Comparison of ENCODE assay signal across 9 mouse cellular contexts in the genomic region with DNA sequence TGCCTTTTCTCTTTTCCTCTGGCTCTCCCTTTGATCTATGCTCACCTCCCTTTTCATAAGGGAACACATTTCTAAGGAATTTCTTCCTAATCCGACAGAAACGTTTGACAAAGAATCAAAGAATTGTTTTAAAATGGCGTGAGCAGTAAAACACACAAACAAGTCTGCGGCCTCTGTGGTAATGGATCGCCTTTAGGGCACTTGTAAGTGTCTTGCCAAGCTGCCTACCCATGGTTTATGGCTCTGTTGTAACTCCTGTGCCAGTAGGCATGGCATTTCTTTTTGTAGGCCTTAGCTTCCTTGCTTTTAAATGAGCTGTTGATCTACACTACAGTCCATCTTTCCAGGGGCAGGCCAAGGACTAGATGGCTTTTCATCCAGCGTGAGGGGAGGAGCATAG. TPM values are rescaled to one million over a fixed set of nuclear protein-coding genes. Genes with fewer than 3 reads are reported as not detected.
DNase-seq lines count a peak whose midpoint lies in the region; ATAC-seq and TF ChIP-seq lines count a peak whose summit lies in the region.
"Had no signal": no experiment of that assay in that cellular context is flagged by ENCODE, and none has a peak within 500 bp of the region (broad histone marks: within the 10 kb centered on the region; RNA-seq: fewer than 3 reads in every experiment).

No protein-coding gene starts in this region.

- no peak for TF ChIP-seq EP300 in heart, postnatal 0 days (IDR thresholded peaks at IDR 0.05; ENCODE audit: low read depth)

- WGBS in heart, postnatal 0 days, result 54% methylated on average over 6 of the region's 6 CpGs
- 25% methylated on average over 6 of the region's 6 CpGs for WGBS in hindbrain, embryonic 14.5 days
- 26% methylated on average over 6 of the region's 6 CpGs for WGBS in midbrain, embryonic 14.5 days

- DNase-seq in heart, postnatal 0 days (ENCODE audit: low spot score), result no peak
- DNase-seq in heart, postnatal 25 days (ENCODE audit: low spot score), result no peak
- peak; percentile 4 for DNase-seq in embryo, embryonic 11.5 days (ENCODE audit: low read depth, low spot score)
- DNase-seq in hindbrain, embryonic 14.5 days (ENCODE audit: low spot score), result no peak
- no peak for DNase-seq in midbrain, embryonic 14.5 days
- DNase-seq in urinary bladder, adult 18-20 months (ENCODE audit: low spot score in 2 of 2), result no peak
- DNase-seq in layer of hippocampus, postnatal 14 days (ENCODE audit: low spot score in 2 of 2), result no peak
- no peak for DNase-seq in retina, embryonic 14.5 days (ENCODE audit: low spot score)

- peak overlapping the region; percentile 79 for H3K4me3 ChIP-seq in heart, postnatal 0 days (ENCODE audit: low read depth, low read length)
- peak overlapping the region; percentile 95 for H3K4me3 ChIP-seq in hindbrain, embryonic 14.5 days (replicated peaks; ENCODE audit: low read length)
- H3K4me3 ChIP-seq in midbrain, embryonic 14.5 days (replicated peaks; ENCODE audit: low read depth, low read length), result peak overlapping the region; percentile 82

- H3K36me3 ChIP-seq in heart, postnatal 0 days (replicated peaks; ENCODE audit: control insufficient read depth, insufficient read depth, low read length), result no peaks in the 10 kb centered on the region
- no peaks in the 10 kb centered on the region for H3K36me3 ChIP-seq in hindbrain, embryonic 14.5 days (replicated peaks; ENCODE audit: control insufficient read depth, insufficient read depth)
- no peaks in the 10 kb centered on the region for H3K36me3 ChIP-seq in midbrain, embryonic 14.5 days (ENCODE audit: control insufficient read depth, insufficient read depth, low read length)

- intact Hi-C loops in heart, postnatal 25 days (cut with DNase I), result no loop called here

- no peak overlapping the region; the same call in 1 of the 2 replicates for H3K9ac ChIP-seq in heart, postnatal 0 days (replicated peaks; ENCODE audit: low read depth, low read length)
- H3K9ac ChIP-seq in hindbrain, embryonic 14.5 days, result peak overlapping the region; percentile 89
- no peak overlapping the region for H3K9ac ChIP-seq in midbrain, embryonic 14.5 days (replicated peaks; ENCODE audit: low read length)

- TF ChIP-seq CTCF in heart, postnatal 0 days (IDR thresholded peaks at IDR 0.05; ENCODE audit: low read depth), result no peak

- peaks cover 7% of the 10 kb centered on the region; the same call in 1 of the 2 replicates for H3K9me3 ChIP-seq in heart, postnatal 0 days (replicated peaks; ENCODE audit: control insufficient read depth, low read length)
- no peaks in the 10 kb centered on the region for H3K9me3 ChIP-seq in hindbrain, embryonic 14.5 days (ENCODE audit: control insufficient read depth, low read length)
- H3K9me3 ChIP-seq in midbrain, embryonic 14.5 days (ENCODE audit: control insufficient read depth, low read length), result no peaks in the 10 kb centered on the region; the same call in 1 of the 2 replicates

- peaks cover 12% of the 10 kb centered on the region for H3K4me1 ChIP-seq in heart, postnatal 0 days (ENCODE audit: control insufficient read depth, insufficient read depth)
- H3K4me1 ChIP-seq in hindbrain, embryonic 14.5 days (replicated peaks; ENCODE audit: control insufficient read depth, insufficient read depth, low read length), result peaks cover 14% of the 10 kb centered on the region
- H3K4me1 ChIP-seq in midbrain, embryonic 14.5 days (ENCODE audit: control insufficient read depth, insufficient read depth, low read length), result peaks cover 11% of the 10 kb centered on the region; the same call in 1 of the 2 replicates

- H3K27me3 ChIP-seq in heart, postnatal 0 days (ENCODE audit: control insufficient read depth, insufficient read depth, low read length), result no peaks in the 10 kb centered on the region
- H3K27me3 ChIP-seq in hindbrain, embryonic 14.5 days (ENCODE audit: control insufficient read depth, insufficient read depth, low read length), result no peaks in the 10 kb centered on the region
- H3K27me3 ChIP-seq in midbrain, embryonic 14.5 days (ENCODE audit: control insufficient read depth, insufficient read depth, low read length), result no peaks in the 10 kb centered on the region

- H3K4me2 ChIP-seq in heart, postnatal 0 days (ENCODE audit: low read depth, low read length), result peak overlapping the region; percentile 98
- peak overlapping the region; percentile 56 for H3K4me2 ChIP-seq in hindbrain, embryonic 14.5 days (replicated peaks)
- H3K4me2 ChIP-seq in midbrain, embryonic 14.5 days (ENCODE audit: low read length), result peak overlapping the region; percentile 90

- H3K27ac ChIP-seq in heart, postnatal 0 days (ENCODE audit: low read depth), result no peak overlapping the region
- H3K27ac ChIP-seq in hindbrain, embryonic 14.5 days, result no peak overlapping the region
- H3K27ac ChIP-seq in midbrain, embryonic 14.5 days (replicated peaks; ENCODE audit: low read depth, low read length), result 0 out of 2 replicates have a peak overlapping the region, but pooled peaks have one; percentile 32

- ATAC-seq in heart, postnatal 0 days (ENCODE audit: insufficient read depth, low read depth), result no peak
- no peak for ATAC-seq in hindbrain, embryonic 14.5 days (ENCODE audit: low FRiP score)
- no peak for ATAC-seq in midbrain, embryonic 14.5 days (ENCODE audit: low FRiP score, low TSS enrichment)

RNA-seq across cellular contexts. Expression of a gene that starts 0.8 kb away (rescaled TPM):
- 19.2 and 21.9 TPM in 2 replicates for total RNA-seq in heart, postnatal 0 days (2014; rRNA removed; ENCODE audit: low replicate concordance)
- 16.6 and 17.0 TPM in 2 replicates for polyA plus RNA-seq in heart, postnatal 0 days (2015; fragmentation: Nextera tagmentation; extraction: Ambion mirVana)
- total RNA-seq in heart, postnatal 25 days (2021), result 1 to 10 TPM; 7.1 TPM
- 93.2 and 111 TPM in 2 replicates for polyA plus RNA-seq in hindbrain, embryonic 14.5 days (2014; fragmentation: Nextera tagmentation; extraction: Ambion mirVana)
- polyA plus RNA-seq in midbrain, embryonic 14.5 days (2014; fragmentation: Nextera tagmentation; extraction: Ambion mirVana), result 84.7 and 87.2 TPM in 2 replicates
- 100 to 1,000 TPM; 172 to 176 TPM for total RNA-seq in layer of hippocampus, postnatal 14 days (2021)
- total RNA-seq: MEL had no signal
